Mouse (Mus musculus): Measurements from ENCODE around the gene Kng1.
"Not testable (repeated sequence)": the region's sequence is repeated elsewhere in the genome, so short reads cannot be mapped to it uniquely, and the experiment has no call there.

DNA sequence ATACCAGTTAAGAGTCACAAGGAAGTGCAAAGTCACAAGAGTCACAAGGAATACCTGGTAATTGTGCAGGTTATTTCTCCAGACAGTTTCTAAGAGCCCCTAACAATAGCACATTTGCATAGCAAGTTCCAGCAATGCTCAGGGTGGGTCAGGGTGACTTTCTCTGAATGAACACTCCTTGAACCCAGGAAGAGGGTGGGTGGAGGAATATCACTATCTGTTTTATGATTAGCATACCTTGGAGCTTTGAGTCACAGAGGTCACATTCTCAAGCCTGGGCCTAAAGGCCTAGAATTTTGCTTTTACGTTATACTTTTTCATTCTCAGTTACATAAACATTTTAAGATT lies 40.4 kb downstream of the Kng1 start:
- not testable (repeated sequence) for TF ChIP-seq CTCF (conservative IDR thresholded peaks at IDR 0.05 in 1 of 2, IDR thresholded peaks at IDR 0.05 in 1 of 2; ENCODE audit: low read depth in 2 of 2, low read length in 2 of 2); EP300 (IDR thresholded peaks at IDR 0.05; ENCODE audit: low read length); POLR2A (IDR thresholded peaks at IDR 0.05; ENCODE audit: low read depth, low read length); NRF1 (IDR thresholded peaks at IDR 0.05; ENCODE audit: low read depth, low read length); POLR2AphosphoS2 (IDR thresholded peaks at IDR 0.05; ENCODE audit: low read depth, low read length); MXI1 (IDR thresholded peaks at IDR 0.05; ENCODE audit: low read depth, low read length); BHLHE40 (IDR thresholded peaks at IDR 0.05; ENCODE audit: low read depth, low read length); CHD2 (IDR thresholded peaks at IDR 0.05; ENCODE audit: low read length); ZNF384 (IDR thresholded peaks at IDR 0.05; ENCODE audit: low read depth, low read length); CHD1 (IDR thresholded peaks at IDR 0.05; ENCODE audit: low read depth, low read length); MEF2A (IDR thresholded peaks at IDR 0.05; ENCODE audit: borderline replicate concordance, low read depth, low read length); TBP (conservative IDR thresholded peaks at IDR 0.05; ENCODE audit: low read depth, low read length)

Measured in CH12.LX (cell line).